ENCODE assay signal across 32 mouse cellular contexts in the genomic region with DNA sequence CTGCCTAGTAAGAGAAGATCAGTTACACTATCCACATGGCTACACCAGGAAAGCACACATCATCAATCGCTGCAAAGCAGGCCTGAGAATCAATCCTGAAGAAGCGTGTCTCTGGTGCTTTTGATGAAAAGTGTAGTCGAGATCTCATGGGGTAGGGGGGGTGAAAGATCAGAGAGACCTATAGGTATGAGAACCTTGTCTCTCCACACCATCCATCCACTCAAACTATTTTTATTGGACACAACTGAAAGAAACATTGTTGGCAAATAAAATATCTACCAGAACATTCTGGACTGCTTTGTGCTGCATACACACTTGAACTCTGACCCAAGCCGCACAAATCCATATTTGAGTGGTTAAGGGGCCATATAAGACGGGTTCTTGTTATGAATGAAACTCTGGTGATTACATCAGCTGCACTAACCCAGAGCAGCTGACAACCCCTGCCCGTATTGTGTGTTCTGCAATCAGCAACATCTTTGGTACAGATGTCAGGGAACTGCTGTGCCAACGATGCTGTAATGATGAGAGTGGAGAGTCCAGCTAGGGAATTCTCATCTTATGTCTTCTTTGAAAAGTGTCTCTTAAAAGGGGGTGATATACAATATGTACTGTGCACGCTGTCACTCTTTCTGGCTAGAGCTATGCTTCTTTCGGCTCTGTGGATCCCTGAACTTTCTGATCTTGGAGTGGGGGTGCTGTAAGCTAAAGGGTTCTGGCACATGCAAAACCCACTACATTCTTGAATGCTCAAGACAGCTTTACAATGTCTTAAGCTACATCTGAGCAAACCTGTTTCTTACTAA.
DNase-seq lines count a peak whose midpoint lies in the region; ATAC-seq lines count a peak whose summit lies in the region.
"Had no signal": no experiment of that assay in that cellular context is flagged by ENCODE, and none has a peak within 500 bp of the region (broad histone marks: within the 10 kb centered on the region; RNA-seq: fewer than 3 reads in every experiment).

No protein-coding gene starts in this region.

- H3K27ac ChIP-seq in embryonic facial prominence, embryonic 11.5 days (replicated peaks; ENCODE audit: low read depth, low read length), result no peak overlapping the region
- no peak overlapping the region for H3K27ac ChIP-seq in embryonic facial prominence, embryonic 10.5 days (replicated peaks)
- H3K27ac ChIP-seq: forebrain, embryonic 13.5 days; hindbrain, embryonic 10.5 days; intestine, embryonic 15.5 days; kidney, postnatal 0 days; liver, embryonic 13.5 days; macrophage; midbrain, embryonic 15.5 days; neural tube, embryonic 15.5 days had no signal

- no peaks in the 10 kb centered on the region for H3K9me3 ChIP-seq in embryonic facial prominence, embryonic 11.5 days (replicated peaks; ENCODE audit: control insufficient read depth, low read length)
- no peaks in the 10 kb centered on the region for H3K9me3 ChIP-seq in embryonic facial prominence, embryonic 10.5 days
- H3K9me3 ChIP-seq: forebrain, embryonic 13.5 days; G1E; hindbrain, embryonic 10.5 days; intestine, embryonic 15.5 days; liver, embryonic 13.5 days; midbrain, embryonic 15.5 days; neural tube, embryonic 15.5 days had no signal

- no peak overlapping the region for H3K4me2 ChIP-seq in embryonic facial prominence, embryonic 11.5 days (ENCODE audit: low read depth, low read length)
- H3K4me2 ChIP-seq: forebrain, embryonic 13.5 days; intestine, embryonic 15.5 days; liver, embryonic 13.5 days; midbrain, embryonic 15.5 days; neural tube, embryonic 15.5 days had no signal

- no peaks in the 10 kb centered on the region for H3K27me3 ChIP-seq in embryonic facial prominence, embryonic 11.5 days (ENCODE audit: control insufficient read depth, insufficient read depth, low read length)
- no peaks in the 10 kb centered on the region for H3K27me3 ChIP-seq in embryonic facial prominence, embryonic 10.5 days (replicated peaks; ENCODE audit: low read depth, poor library complexity, severe bottlenecking)
- H3K27me3 ChIP-seq: forebrain, embryonic 13.5 days; intestine, embryonic 15.5 days; liver, embryonic 13.5 days; midbrain, embryonic 15.5 days; neural tube, embryonic 15.5 days; Patski had no signal

- 65% methylated on average over 9 of the region's 9 CpGs for WGBS in embryonic facial prominence, embryonic 11.5 days
- 79% methylated on average over 9 of the region's 9 CpGs for WGBS in embryonic facial prominence, embryonic 10.5 days

- no peaks in the 10 kb centered on the region for H3K36me3 ChIP-seq in embryonic facial prominence, embryonic 11.5 days (replicated peaks; ENCODE audit: control insufficient read depth, insufficient read depth, low read depth, low read length)
- no peaks in the 10 kb centered on the region for H3K36me3 ChIP-seq in embryonic facial prominence, embryonic 10.5 days (replicated peaks)
- H3K36me3 ChIP-seq: G1E; hindbrain, embryonic 10.5 days; intestine, embryonic 15.5 days; liver, embryonic 13.5 days; midbrain, embryonic 15.5 days; neural tube, embryonic 15.5 days had no signal

- no peaks in the 10 kb centered on the region for H3K4me1 ChIP-seq in embryonic facial prominence, embryonic 11.5 days (ENCODE audit: control insufficient read depth, insufficient read depth, low read length)
- no peaks in the 10 kb centered on the region for H3K4me1 ChIP-seq in embryonic facial prominence, embryonic 10.5 days
- H3K4me1 ChIP-seq: forebrain, embryonic 13.5 days; hindbrain, embryonic 10.5 days; intestine, embryonic 15.5 days; liver, embryonic 13.5 days; midbrain, embryonic 15.5 days; neural tube, embryonic 15.5 days had no signal

- ATAC-seq in embryonic facial prominence, embryonic 11.5 days (replicated peaks; ENCODE audit: insufficient number of reproducible peaks, low FRiP score, low TSS enrichment, low read depth), result peak; percentile 79
- ATAC-seq: forebrain, embryonic 13.5 days; hindbrain, embryonic 16.5 days; intestine, embryonic 15.5 days; midbrain, embryonic 15.5 days; Patski had no signal

- H3K4me3 ChIP-seq in embryonic facial prominence, embryonic 11.5 days (ENCODE audit: low read depth, low read length), result no peak overlapping the region
- H3K4me3 ChIP-seq in embryonic facial prominence, embryonic 10.5 days, result no peak overlapping the region
- H3K4me3 ChIP-seq: forebrain, embryonic 13.5 days; hindbrain, embryonic 10.5 days; intestine, embryonic 15.5 days; liver, embryonic 13.5 days; midbrain, embryonic 15.5 days; neural tube, embryonic 15.5 days had no signal

- H3K9ac ChIP-seq in embryonic facial prominence, embryonic 11.5 days (replicated peaks; ENCODE audit: low read length), result no peak overlapping the region
- H3K9ac ChIP-seq: forebrain, embryonic 13.5 days; intestine, embryonic 15.5 days; liver, embryonic 13.5 days; midbrain, embryonic 15.5 days; neural tube, embryonic 15.5 days had no signal

- DNase-seq in embryonic facial prominence, embryonic 11.5 days (ENCODE audit: low spot score), result peak; percentile 39
- DNase-seq in embryonic facial prominence, embryonic 10.5 days (ENCODE audit: low spot score), result no peak
- DNase-seq in adipocyte (ENCODE audit: low spot score), result peak; percentile 7
- DNase-seq in forelimb bud, embryonic 11.5 days (ENCODE audit: low read depth, low spot score), result peak; percentile 36
- DNase-seq in skeletal muscle tissue, adult 2 months (ENCODE audit: low read depth, low spot score), result peak; percentile 11
- no peak for DNase-seq in right cerebral cortex, postnatal 10 days (ENCODE audit: low spot score in 2 of 2)
- no peak for DNase-seq in thymus, postnatal 4 days
- DNase-seq: adrenal gland, postnatal 25 days; cerebellum, adult 11-12 months; cerebellum, postnatal 10 days; gastrocnemius, postnatal 10 days; heart, postnatal 14 days; kidney, adult 8-10 months; kidney, postnatal 4 days; left cerebral cortex, postnatal 4 days; liver, embryonic 13.5 days; lung, adult 2 months; lung, postnatal 10 days; retina, postnatal 1 day; right cerebral cortex, postnatal 25 days; spleen, adult 18-20 months; thymus, postnatal 14 days had no signal

Comparison
In these comparisons a context has a peak if more than half of its experiments do, and no peak if none do; other contexts are left out.
1. DNase-seq: peak in embryonic facial prominence, embryonic 11.5 days (single experiment), adipocyte (single experiment), forelimb bud, embryonic 11.5 days (single experiment) and skeletal muscle tissue, adult 2 months (single experiment); none in embryonic facial prominence, embryonic 10.5 days (single experiment), right cerebral cortex, postnatal 10 days (0 of 2) and thymus, postnatal 4 days (single experiment).